Mouse (Mus musculus): ENCODE measurements around the gene Crb3. TPM values are rescaled to one million over a fixed set of nuclear protein-coding genes. Genes with fewer than 3 reads are reported as not detected.
A peak's percentile ranks its signal among the peaks of the same experiment; 100 is the strongest.
"Not testable (repeated sequence)": the region's sequence is repeated elsewhere in the genome, so short reads cannot be mapped to it uniquely, and the experiment has no call there.

The Crb3 gene
- polyA plus RNA-seq, 1 experiment from 2014 or later, result 0.27 TPM

DNA sequence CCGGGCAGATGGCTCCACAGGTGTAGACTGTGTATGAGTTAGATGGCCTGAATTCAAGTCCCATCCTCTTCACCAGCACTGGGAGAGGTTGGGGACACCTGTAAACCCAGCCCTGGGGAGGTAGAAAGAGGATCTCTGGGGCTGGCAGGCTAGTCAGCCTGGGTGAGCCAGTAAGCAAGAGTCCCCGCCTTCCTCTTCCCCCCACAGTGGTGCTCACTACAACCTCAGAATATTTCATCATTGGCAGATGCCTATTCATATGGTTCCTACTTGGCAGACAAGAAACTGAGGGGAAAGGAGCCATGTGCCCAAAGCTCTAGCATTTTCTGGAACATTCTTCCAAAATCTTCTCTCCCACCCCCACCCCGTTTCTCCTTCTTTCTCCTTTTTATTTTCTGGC is 10.1 kb upstream of the Crb3 start:
- H3K9me3 ChIP-seq (ENCODE audit: control insufficient read depth, low read length), result no peaks in the 10 kb centered on the region
- no peak for ATAC-seq (ENCODE audit: insufficient number of reproducible peaks, insufficient read depth, low FRiP score, low read depth)
- H3K27me3 ChIP-seq (ENCODE audit: control insufficient read depth, insufficient read depth, low read length), result no peaks in the 10 kb centered on the region
- peaks cover 64% of the 10 kb centered on the region for H3K36me3 ChIP-seq (ENCODE audit: control insufficient read depth, insufficient read depth, low read length)
- H3K9ac ChIP-seq (ENCODE audit: low read length), result no peak overlapping the region
- no peak overlapping the region for H3K4me3 ChIP-seq (ENCODE audit: control insufficient read depth in 1 of 2, insufficient read depth in 1 of 2, low read depth in 1 of 2, low read length in 2 of 2)
- WGBS, result 89% methylated on average over 3 of the region's 3 CpGs
- H3K4me1 ChIP-seq (ENCODE audit: control insufficient read depth in 2 of 2, insufficient read depth in 2 of 2, low read length in 2 of 2), result no peaks in the 10 kb centered on the region
- no peak overlapping the region for H3K4me2 ChIP-seq (ENCODE audit: low read length)
- H3K27ac ChIP-seq (replicated peaks in 1 of 2; ENCODE audit: control insufficient read depth in 1 of 2, insufficient read depth in 1 of 2, low read depth in 2 of 2, low read length in 2 of 2), result no peak overlapping the region

DNA sequence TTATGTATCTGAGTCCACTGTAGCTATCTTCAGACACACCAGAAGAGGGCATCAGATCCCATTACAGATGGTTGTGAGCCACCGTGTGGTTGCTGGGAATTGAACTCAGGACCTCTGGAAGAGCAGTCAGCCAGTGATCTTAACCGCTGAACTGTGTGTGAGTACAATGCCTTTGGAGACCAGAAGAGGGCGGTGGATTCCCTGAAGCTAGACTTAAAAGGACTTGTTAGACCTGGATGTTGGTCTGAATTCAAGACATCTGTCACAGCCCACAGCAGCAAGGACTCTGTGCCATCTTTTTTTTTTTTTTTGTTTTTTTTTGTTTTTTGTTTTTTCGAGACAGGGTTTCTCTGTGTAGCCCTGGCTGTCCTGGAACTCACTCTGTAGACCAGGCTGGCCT is 7.2 kb upstream of the Crb3 start:
- H3K4me2 ChIP-seq (ENCODE audit: low read length); H3K4me1 ChIP-seq (ENCODE audit: control insufficient read depth in 2 of 2, insufficient read depth in 2 of 2, low read length in 2 of 2); H3K9ac ChIP-seq (ENCODE audit: low read length); H3K27me3 ChIP-seq (ENCODE audit: control insufficient read depth, insufficient read depth, low read length); H3K27ac ChIP-seq (replicated peaks in 1 of 2; ENCODE audit: control insufficient read depth in 1 of 2, insufficient read depth in 1 of 2, low read depth in 2 of 2, low read length in 2 of 2); H3K4me3 ChIP-seq (ENCODE audit: control insufficient read depth in 1 of 2, insufficient read depth in 1 of 2, low read depth in 1 of 2, low read length in 2 of 2); ATAC-seq (ENCODE audit: insufficient number of reproducible peaks, insufficient read depth, low FRiP score, low read depth); H3K9me3 ChIP-seq (ENCODE audit: control insufficient read depth, low read length): not testable (repeated sequence)
- peaks cover 74% of the 10 kb centered on the region for H3K36me3 ChIP-seq (ENCODE audit: control insufficient read depth, insufficient read depth, low read length)
- 80% methylated on average over 4 of the region's 4 CpGs for WGBS

DNA sequence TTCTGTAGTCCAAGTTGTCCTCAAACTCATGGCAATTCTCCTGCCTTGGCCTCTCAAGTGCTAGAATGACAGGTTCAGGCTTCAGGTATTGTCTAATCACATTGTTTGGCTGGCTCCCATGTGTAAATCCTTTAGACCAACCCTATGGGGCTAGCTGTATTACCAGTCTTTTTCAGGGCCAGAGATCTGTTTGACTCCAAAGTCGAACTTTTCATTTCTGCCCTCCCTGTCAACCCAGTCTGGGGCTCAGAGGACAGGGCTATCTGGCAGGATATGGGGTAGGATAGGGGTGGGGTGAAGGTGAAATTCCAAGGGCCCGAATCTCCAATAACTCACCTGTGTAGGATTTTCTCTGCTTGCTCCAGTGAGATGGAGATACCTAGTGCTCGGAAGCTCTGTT is 2.7 kb upstream of the Crb3 start:
- Histone ChIP-seq H3K36me3 (ENCODE audit: control insufficient read depth, insufficient read depth, low read length) (peaks cover 55% of the 10 kb centered on the region), H3K4me1 (ENCODE audit: control insufficient read depth in 2 of 2, insufficient read depth in 2 of 2, low read length in 2 of 2) (peaks cover 9 to 19% of the 10 kb centered on the region in 2 experiments; a peak in 3 of 4 replicates), H3K4me2 (ENCODE audit: low read length) (no peak overlapping the region), H3K4me3 (ENCODE audit: control insufficient read depth in 1 of 2, insufficient read depth in 1 of 2, low read depth in 1 of 2, low read length in 2 of 2) (no peak overlapping the region), H3K9me3 (ENCODE audit: control insufficient read depth, low read length) (no peaks in the 10 kb centered on the region), H3K9ac (ENCODE audit: low read length) (no peak overlapping the region), H3K27ac (replicated peaks in 1 of 2; ENCODE audit: control insufficient read depth in 1 of 2, insufficient read depth in 1 of 2, low read depth in 2 of 2, low read length in 2 of 2) (no peak overlapping the region), H3K27me3 (ENCODE audit: control insufficient read depth, insufficient read depth, low read length) (peaks cover 5% of the 10 kb centered on the region)
- 85% methylated on average over 3 of the region's 3 CpGs for WGBS
- ATAC-seq (ENCODE audit: insufficient number of reproducible peaks, insufficient read depth, low FRiP score, low read depth), result no peak

DNA sequence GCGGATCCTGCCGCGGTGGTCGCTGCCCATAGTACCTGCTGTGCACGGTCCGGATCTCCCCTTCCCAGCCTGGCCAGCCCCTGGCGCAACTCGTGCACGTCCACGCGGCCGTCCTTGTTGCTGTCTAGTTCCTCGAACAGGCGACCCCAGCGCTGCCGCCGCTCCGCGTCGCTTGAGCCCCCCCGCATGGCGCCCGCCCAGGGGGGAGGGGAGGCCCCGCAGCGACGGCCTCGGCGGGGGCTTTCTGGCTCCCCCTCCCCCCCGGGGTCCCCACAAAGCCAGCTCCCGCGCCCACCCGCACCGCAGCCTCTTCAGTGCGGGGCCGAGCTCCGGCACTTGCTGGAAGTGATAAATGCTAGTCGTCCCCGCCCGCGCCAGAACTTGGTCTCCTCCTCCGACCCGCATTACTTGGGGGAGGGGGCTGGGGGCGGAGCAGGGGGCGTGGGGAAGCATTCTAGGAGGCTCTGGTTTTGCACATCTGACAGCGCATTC is 627 bp downstream of the Crb3 start, which contains the start of gene Slc25a23:
Gene Slc25a23, minus strand, starts transcription at position 378 of the 492 bp plus-strand sequence.
- H3K4me2 ChIP-seq (ENCODE audit: low read length), result peak within 1 kb of the TSS; percentile 68
- under 1% methylated on average over 31 of the region's 45 CpGs for WGBS

DNA sequence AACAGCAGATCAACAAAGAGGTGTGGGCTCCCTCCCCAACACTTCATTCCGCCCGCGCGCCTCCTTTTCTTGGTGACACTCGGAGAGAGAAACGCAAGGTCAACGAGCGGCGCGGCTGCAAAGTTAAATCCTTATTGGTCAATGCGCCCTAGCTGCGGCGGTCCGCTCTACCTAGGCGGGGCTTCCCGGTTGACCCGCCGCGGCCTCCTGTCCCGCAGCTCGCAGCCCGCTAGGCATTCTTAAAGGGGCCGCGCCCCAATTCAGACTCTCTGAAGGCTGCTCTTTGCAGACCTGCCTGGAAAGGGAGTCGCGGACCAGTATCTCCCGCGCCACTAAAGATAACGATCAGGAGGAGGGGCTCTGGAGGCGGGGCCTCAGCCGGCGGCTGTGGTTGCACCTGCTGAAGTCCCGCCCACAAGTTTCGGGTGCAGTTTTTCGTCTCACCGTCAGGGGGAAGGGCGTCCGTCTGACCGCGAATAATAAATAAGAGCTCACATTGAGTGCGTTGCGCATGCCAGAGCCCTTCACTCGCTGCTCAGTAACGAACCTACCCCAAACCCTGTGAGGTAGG is 1.4 kb downstream of the Crb3 start:
- Histone ChIP-seq H3K4me2 (ENCODE audit: low read length) (peak overlapping the region; percentile 68), H3K27me3 (ENCODE audit: control insufficient read depth, insufficient read depth, low read length) (peaks cover 42% of the 10 kb centered on the region), H3K9me3 (ENCODE audit: control insufficient read depth, low read length) (no peaks in the 10 kb centered on the region), H3K4me1 (ENCODE audit: control insufficient read depth in 2 of 2, insufficient read depth in 2 of 2, low read length in 2 of 2) (peaks cover 18 to 28% of the 10 kb centered on the region in 2 experiments; a peak in 3 of 4 replicates), H3K4me3 (ENCODE audit: control insufficient read depth in 1 of 2, insufficient read depth in 1 of 2, low read depth in 1 of 2, low read length in 2 of 2) (peak overlapping the region; percentile 69 to 80), H3K36me3 (ENCODE audit: control insufficient read depth, insufficient read depth, low read length) (peaks cover 15% of the 10 kb centered on the region), H3K9ac (ENCODE audit: low read length) (peak overlapping the region; percentile 81), H3K27ac (replicated peaks in 1 of 2; ENCODE audit: control insufficient read depth in 1 of 2, insufficient read depth in 1 of 2, low read depth in 2 of 2, low read length in 2 of 2) (peak overlapping the region; percentile 57 to 69)
- under 1% methylated on average over 44 of the region's 44 CpGs for WGBS
- peak; percentile 85 for ATAC-seq (ENCODE audit: insufficient number of reproducible peaks, insufficient read depth, low FRiP score, low read depth)

More for the DNA sequence above, 627 bp downstream of the Crb3 start, which contains the start of gene Slc25a23:
- H3K27ac ChIP-seq (replicated peaks in 1 of 2; ENCODE audit: control insufficient read depth in 1 of 2, insufficient read depth in 1 of 2, low read depth in 2 of 2, low read length in 2 of 2), result peak within 1 kb of the TSS; percentile 57 to 69
- peaks cover 18 to 28% of the 10 kb centered on the region in 2 experiments; a peak in 3 of 4 replicates for H3K4me1 ChIP-seq (ENCODE audit: control insufficient read depth in 2 of 2, insufficient read depth in 2 of 2, low read length in 2 of 2)
- peak within 1 kb of the TSS; percentile 81 for H3K9ac ChIP-seq (ENCODE audit: low read length)
- no peaks in the 10 kb centered on the region for H3K9me3 ChIP-seq (ENCODE audit: control insufficient read depth, low read length)
- H3K36me3 ChIP-seq (ENCODE audit: control insufficient read depth, insufficient read depth, low read length), result peaks cover 22% of the 10 kb centered on the region
- ATAC-seq (ENCODE audit: insufficient number of reproducible peaks, insufficient read depth, low FRiP score, low read depth), result peak; percentile 57
- peak within 1 kb of the TSS; percentile 69 to 80 for H3K4me3 ChIP-seq (ENCODE audit: control insufficient read depth in 1 of 2, insufficient read depth in 1 of 2, low read depth in 1 of 2, low read length in 2 of 2)
- peaks cover 34% of the 10 kb centered on the region for H3K27me3 ChIP-seq (ENCODE audit: control insufficient read depth, insufficient read depth, low read length)

DNA sequence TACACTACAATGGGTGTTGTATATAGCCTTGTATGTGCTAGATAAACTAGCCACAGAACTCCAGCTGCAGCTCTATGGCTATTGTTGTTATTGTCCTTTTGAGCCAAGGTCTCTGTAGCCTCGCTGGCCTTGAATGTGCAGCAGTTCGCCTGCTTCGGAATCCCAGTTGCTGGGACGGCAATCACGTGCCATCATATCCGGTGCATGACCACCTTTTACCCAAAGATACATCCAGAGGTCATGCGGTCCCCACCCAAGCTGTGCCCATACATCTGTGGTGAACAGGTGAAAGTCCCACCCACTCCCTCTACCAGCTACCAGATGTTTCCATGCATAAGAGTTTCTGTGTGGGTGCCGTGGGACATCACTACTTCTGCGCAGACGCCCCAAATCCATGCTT is 2.2 kb downstream of the Crb3 start:
- WGBS, result 42% methylated on average over 10 of the region's 10 CpGs
- peaks cover 43% of the 10 kb centered on the region for H3K27me3 ChIP-seq (ENCODE audit: control insufficient read depth, insufficient read depth, low read length)
- H3K27ac ChIP-seq (replicated peaks in 1 of 2; ENCODE audit: control insufficient read depth in 1 of 2, insufficient read depth in 1 of 2, low read depth in 2 of 2, low read length in 2 of 2), result no peak overlapping the region

DNA sequence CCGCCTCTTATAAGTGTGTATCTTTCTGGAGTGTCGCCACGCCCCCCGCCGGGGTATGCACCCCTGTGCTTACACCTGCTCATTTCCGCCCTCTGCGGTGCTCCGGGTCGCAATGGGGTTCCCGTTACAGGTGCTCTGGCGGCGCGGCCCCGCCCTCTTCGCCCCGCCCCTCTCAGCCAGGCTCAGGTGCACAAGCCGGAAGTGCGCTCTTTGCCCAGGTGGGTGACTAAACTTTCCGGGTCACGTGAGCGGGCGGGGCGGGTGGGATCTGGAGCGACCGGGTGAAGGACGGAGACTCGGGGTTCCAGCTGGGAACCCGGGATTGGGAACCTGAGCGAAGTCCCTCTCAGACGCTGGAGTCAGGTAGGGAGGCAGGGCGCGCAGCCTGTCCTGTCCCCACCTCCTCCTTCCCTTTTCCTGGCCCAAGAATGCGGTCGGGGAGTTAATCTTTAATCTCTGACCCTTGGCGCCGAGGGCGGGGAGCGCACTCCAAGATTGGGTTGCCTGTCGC is 3.2 kb downstream of the Crb3 start:
- WGBS, result 2% methylated on average over 38 of the region's 39 CpGs
- H3K9ac ChIP-seq (ENCODE audit: low read length), result no peak overlapping the region
- no peak for ATAC-seq (ENCODE audit: insufficient number of reproducible peaks, insufficient read depth, low FRiP score, low read depth)

More for the DNA sequence above, 2.2 kb downstream of the Crb3 start:
- no peaks in the 10 kb centered on the region for H3K9me3 ChIP-seq (ENCODE audit: control insufficient read depth, low read length)
- H3K9ac ChIP-seq (ENCODE audit: low read length), result no peak overlapping the region; the same call in 1 of the 2 replicates
- ATAC-seq (ENCODE audit: insufficient number of reproducible peaks, insufficient read depth, low FRiP score, low read depth), result no peak
- H3K4me2 ChIP-seq (ENCODE audit: low read length), result peak overlapping the region; percentile 68
- peaks cover 9% of the 10 kb centered on the region; the same call in 1 of the 2 replicates for H3K36me3 ChIP-seq (ENCODE audit: control insufficient read depth, insufficient read depth, low read length)
- peaks cover 18 to 28% of the 10 kb centered on the region in 2 experiments; a peak in 3 of 4 replicates for H3K4me1 ChIP-seq (ENCODE audit: control insufficient read depth in 2 of 2, insufficient read depth in 2 of 2, low read length in 2 of 2)
- H3K4me3 ChIP-seq (ENCODE audit: control insufficient read depth in 1 of 2, insufficient read depth in 1 of 2, low read depth in 1 of 2, low read length in 2 of 2), result peak overlapping the region in 1 of 2 experiments; percentile 69; a peak in 2 of 4 replicates

More for the DNA sequence above, 3.2 kb downstream of the Crb3 start:
- H3K27ac ChIP-seq (replicated peaks in 1 of 2; ENCODE audit: control insufficient read depth in 1 of 2, insufficient read depth in 1 of 2, low read depth in 2 of 2, low read length in 2 of 2), result no peak overlapping the region
- 0 out of 2 replicates have a peak, but pooled peaks cover 2% of the 10 kb centered on the region for H3K36me3 ChIP-seq (ENCODE audit: control insufficient read depth, insufficient read depth, low read length)
- peaks cover 47% of the 10 kb centered on the region for H3K27me3 ChIP-seq (ENCODE audit: control insufficient read depth, insufficient read depth, low read length)
- H3K4me3 ChIP-seq (ENCODE audit: control insufficient read depth in 1 of 2, insufficient read depth in 1 of 2, low read depth in 1 of 2, low read length in 2 of 2), result peak overlapping the region; percentile 16 to 44; a peak in 3 of 4 replicates
- peaks cover 18 to 28% of the 10 kb centered on the region in 2 experiments; a peak in 3 of 4 replicates for H3K4me1 ChIP-seq (ENCODE audit: control insufficient read depth in 2 of 2, insufficient read depth in 2 of 2, low read length in 2 of 2)
- H3K9me3 ChIP-seq (ENCODE audit: control insufficient read depth, low read length), result no peaks in the 10 kb centered on the region
- H3K4me2 ChIP-seq (ENCODE audit: low read length), result peak overlapping the region; percentile 77
